Mouse (Mus musculus): ENCODE results near the gene Gm20661. TPM values are rescaled to one million over a fixed set of nuclear protein-coding genes. Genes with fewer than 3 reads are reported as not detected.

Gene Gm20661
- polyA plus RNA-seq (2015; fragmentation: Illumina TruSeq; extraction: RNeasy Lipid Tissue Mini Kit (QIAGEN cat#74804); ENCODE audit: insufficient read depth, low replicate concordance): 0.26 TPM

DNA sequence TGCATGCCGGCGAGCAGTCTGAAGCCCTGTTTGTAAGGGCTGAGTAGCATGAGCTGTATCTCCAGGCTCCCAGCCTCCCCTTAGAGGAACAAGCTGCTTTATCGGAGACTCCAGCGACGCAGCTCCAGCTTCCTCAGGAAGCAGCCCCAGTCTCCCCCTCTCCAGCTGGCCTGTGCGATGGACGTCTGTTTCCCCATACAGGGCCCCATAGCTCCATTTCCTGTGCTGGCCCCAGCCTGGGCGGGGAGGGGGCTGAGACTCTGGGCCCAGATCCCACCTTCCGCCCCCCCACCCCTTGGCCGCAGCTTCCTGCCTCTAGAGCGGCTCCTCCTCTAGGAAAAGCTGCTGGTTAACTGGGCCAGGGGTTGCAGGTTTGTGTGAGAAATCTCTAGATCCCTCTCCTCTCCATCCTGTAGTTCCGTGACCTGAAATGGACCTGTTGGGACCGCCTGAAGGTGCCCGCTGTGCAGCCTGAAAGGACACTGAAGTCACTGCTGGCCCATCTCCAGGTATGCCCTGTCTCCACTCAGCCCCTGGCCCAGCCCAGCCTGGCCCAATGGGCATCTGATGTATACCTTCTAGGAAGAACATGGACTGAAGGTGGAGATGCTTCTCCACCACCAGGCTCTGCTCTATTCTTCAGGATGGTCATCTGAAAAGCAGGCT lies at the start of gene Gm20661:
Gene Gm20661, plus strand, starts transcription at position 378 of the 666 bp plus-strand sequence.

DNA sequence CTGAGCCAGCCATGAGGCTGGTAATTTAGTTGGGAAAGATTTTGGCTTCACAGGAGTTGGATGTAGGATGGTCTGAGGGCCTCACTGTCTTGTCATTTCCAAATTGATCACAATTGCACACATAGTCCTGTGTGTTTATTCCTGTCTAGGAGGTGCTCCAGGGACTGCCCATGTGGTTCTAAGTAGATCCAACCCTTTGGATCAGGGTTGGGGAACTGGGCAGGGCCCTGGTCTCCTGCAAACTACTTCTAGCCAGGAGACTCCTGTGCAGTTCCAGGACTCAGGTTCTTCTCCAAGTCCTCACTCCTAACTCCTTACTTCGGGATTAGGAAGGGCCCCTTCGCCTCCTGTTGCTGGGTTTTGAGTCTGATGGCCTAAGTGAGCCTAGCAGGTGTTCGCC lies 47.5 kb upstream of the Gm20661 start, which contains the start of gene Camkv:
Gene Camkv, plus strand, starts transcription at position 301 of the 400 bp plus-strand sequence.

DNA sequence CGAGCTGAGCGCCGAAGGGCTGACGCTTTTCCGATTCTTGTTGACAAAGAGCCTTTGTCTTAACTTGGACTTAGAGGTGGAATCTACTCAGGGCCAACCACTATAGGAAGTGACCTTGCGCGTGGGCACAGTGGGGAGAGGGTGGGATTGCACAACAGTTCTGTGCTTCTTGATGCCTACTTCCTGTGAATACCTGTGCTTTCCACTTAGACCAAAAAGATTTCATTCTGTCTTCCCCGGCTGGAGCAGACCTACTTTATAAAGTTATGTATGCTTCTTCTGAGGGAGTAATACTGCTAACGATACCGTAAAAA lies 33.0 kb upstream of the Gm20661 start, which contains the start of gene Traip:
Gene Traip, plus strand, starts transcription at position 215 of the 314 bp plus-strand sequence.

DNA sequence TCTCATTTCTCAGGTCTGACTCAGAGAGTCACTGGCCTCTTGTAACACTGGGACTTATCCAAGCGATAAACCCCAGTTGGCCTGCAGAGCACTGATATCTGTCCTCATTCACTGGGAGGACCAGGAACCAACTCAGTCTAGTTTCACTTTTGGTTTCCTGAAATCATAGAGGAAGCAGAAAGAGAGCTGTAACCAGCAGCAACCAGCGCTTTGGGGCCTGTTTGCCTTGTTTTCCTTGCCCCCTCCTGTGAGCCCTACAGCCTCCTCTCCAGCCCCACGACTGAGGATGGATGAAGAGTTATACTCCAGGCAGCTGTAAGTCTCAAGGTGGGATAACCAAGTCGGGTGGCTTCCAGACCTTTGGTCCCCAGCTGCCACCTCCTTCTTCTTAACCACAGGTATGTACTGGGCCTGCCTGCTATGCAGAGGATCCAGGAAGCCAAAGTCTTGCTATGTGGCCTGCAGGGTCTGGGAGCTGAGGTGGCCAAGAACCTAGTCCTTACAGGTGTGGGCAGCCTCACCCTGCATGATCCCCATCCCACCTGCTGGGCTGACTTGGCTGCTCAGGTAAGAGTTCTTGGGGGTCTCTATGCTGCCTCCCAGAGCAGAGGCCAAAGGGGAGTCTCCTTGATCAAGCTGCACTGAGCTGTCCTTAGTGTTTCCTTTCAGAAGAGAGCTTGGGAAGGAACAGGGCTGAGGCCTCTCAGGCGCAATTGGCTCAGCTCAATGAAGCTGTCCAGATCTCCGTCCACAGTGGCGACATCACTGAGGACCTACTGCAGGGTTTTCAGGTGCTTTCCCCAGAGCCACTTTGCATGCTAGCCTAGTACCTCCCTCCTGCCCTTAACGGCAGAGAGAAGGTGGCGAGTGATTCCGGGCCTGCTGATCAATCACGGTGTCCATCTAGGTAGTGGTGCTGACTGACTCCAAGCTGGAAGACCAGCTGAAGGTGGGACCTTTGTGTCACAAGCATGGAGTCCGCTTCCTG lies 7.2 kb upstream of the Gm20661 start, which contains the start of gene Uba7:
Gene Uba7, plus strand, starts transcription at position 107 of the 988 bp plus-strand sequence.

DNA sequence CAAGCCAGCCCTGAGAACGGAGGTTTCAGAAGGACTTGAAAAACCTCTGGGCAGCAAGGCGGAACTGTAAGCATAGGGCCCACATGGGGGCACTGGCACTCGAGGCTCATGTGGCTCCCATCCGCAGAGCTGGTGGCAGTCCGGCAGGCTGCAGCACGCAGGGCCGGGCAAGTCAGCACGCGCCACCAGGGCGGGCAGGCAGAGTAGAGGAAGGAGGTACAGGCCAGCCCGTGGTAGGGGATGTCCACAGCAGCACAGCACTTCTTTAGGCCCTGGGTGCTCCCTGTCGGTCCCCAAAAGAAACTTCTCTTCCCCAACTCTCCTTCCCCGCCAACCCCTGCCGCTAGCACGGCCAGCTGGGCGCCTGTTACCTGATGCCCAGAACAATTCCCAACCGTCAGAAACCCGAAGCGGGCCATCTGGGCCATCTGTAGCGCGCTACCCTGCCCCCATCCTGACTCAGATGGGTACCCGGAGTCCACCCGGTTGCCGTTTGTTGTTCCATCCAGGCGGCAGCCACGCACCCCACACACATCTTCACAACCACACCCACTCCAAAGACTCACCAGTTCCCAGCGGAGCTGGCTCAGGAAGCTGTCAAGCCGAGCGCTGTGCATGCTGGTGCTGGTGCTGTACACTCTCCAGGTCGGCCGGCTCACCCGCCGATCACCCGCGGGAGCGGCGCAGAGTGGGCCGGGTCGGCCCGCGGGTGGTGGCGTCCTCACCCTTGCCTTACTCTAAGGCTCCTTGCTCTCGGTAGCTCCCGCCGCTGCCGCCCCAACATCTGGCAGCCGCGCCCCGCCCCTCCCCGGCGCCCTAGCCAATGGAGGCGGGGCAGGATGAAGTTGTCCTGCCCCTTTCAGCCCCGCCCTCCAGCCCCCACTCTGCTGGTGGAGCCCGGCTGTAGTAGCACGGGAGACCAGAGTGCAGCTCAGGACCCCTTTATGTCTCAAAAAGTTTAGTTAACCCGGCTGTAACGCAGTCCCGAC lies 2.6 kb downstream of the Gm20661 start, which contains the start of gene Inka1:
Gene Inka1, minus strand, starts transcription at position 749 of the 989 bp plus-strand sequence.

DNA sequence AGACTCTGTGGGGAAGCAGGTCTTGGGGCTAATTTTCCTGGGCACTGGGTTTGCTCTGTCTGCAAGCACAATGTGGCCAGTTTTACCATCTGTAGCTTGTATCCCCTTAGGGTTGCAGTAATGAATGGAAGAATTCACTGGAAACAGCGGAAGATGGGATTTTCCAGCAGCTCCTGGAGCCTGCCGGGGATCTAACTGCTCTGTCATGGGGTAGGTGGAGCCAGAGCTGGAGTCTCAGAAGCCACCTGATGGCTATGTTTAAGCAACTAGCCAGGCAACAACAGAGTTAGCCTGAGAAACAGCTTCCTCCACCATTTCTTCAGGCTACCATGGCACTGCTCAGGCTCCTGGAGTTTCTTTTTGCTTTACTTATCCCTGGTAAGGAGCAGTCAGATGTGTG lies 9.3 kb downstream of the Gm20661 start, which contains the start of gene Cdhr4:
Gene Cdhr4, plus strand, starts transcription at position 301 of the 400 bp plus-strand sequence.

DNA sequence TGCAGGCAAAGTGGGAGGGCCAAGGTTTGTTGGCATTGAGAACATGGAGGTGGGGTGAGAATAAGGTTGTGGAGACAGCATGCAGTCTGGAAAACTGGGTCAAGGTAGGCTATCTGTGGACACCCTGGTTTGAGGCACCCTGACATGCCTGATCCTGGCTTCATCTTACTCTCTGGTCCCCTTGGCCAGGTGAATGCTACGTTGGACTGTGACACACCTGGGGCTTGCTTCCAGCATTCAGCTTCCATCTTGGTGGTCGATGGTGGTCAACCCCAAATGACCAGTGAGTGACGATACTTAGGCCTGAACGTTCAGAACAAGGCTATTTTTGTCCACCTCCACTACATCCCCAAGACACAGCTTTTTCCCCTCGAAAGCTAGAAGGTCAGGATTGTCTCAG lies 13.2 kb downstream of the Gm20661 start, which contains the start of gene Gm20662:
Gene Gm20662, plus strand, starts transcription at position 301 of the 400 bp plus-strand sequence.

DNA sequence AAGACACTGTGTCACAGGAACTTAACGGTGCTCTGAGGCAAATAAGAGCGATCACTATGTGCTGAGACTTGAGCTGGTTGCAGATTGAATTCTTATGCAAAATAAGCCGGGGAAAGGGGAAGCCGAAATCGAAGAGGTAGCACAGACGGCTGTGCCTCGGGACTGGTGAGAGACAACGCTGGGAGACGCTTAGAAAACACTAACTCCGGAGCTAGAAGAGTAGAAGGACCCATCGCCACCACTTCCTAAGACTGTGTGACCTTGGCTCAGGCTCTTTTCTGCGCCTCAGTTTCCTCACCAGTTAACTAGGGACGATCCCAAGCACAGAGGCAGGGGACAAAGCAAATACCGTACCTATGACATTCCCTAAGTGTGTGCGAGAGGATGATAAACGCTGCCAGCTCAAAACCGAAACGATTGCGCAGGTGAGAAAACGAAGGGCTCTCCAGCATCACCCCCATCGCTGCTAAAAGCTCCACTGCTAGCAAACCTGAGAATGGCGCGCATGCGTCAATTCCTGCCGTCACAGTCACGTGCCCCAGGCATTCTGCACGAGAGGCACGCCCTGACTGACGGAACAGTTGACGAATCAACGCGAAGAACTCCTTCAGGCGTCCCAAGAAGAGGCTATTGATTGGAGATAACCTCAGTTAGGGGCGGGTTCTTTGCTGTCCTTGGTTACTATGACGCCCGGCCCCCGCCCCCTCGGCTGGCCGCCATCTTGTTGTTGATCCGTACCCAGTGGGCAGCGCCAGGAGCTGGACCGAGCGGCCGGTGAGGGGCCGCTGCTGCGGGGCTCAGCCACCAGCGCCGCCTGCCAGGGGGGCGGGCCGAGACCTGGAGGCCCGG lies 19.3 kb downstream of the Gm20661 start, which contains the start of gene Ip6k1:
Gene Ip6k1, plus strand, starts transcription at position 580 of the 849 bp plus-strand sequence.

Other genes with a start within 250 kb of the Gm20661 start
- gene Rbm5, start 212.1 kb upstream of the Gm20661 start, polyA plus RNA-seq (2015; fragmentation: Illumina TruSeq; extraction: RNeasy Lipid Tissue Mini Kit (QIAGEN cat#74804); ENCODE audit: insufficient read depth, low replicate concordance): 334 TPM
- 155 TPM for gene Rbm6, start 109.8 kb upstream of the Gm20661 start, polyA plus RNA-seq (2015; fragmentation: Illumina TruSeq; extraction: RNeasy Lipid Tissue Mini Kit (QIAGEN cat#74804); ENCODE audit: insufficient read depth, low replicate concordance)
- 3.9 TPM for gene Mon1a, start 94.9 kb upstream of the Gm20661 start, polyA plus RNA-seq (2015; fragmentation: Illumina TruSeq; extraction: RNeasy Lipid Tissue Mini Kit (QIAGEN cat#74804); ENCODE audit: insufficient read depth, low replicate concordance)
- 0.36 TPM for gene Mst1r, start 76.2 kb upstream of the Gm20661 start, polyA plus RNA-seq (2015; fragmentation: Illumina TruSeq; extraction: RNeasy Lipid Tissue Mini Kit (QIAGEN cat#74804); ENCODE audit: insufficient read depth, low replicate concordance)
- gene Actl11, start 54.6 kb upstream of the Gm20661 start, polyA plus RNA-seq (2015; fragmentation: Illumina TruSeq; extraction: RNeasy Lipid Tissue Mini Kit (QIAGEN cat#74804); ENCODE audit: insufficient read depth, low replicate concordance): not detected
- gene Camkv, start 47.4 kb upstream of the Gm20661 start, polyA plus RNA-seq (2015; fragmentation: Illumina TruSeq; extraction: RNeasy Lipid Tissue Mini Kit (QIAGEN cat#74804); ENCODE audit: insufficient read depth, low replicate concordance): not detected
- gene Traip, start 32.9 kb upstream of the Gm20661 start, polyA plus RNA-seq (2015; fragmentation: Illumina TruSeq; extraction: RNeasy Lipid Tissue Mini Kit (QIAGEN cat#74804); ENCODE audit: insufficient read depth, low replicate concordance): 4.5 TPM
- 103 TPM for gene Uba7, start 7.6 kb upstream of the Gm20661 start, polyA plus RNA-seq (2015; fragmentation: Illumina TruSeq; extraction: RNeasy Lipid Tissue Mini Kit (QIAGEN cat#74804); ENCODE audit: insufficient read depth, low replicate concordance)
- gene Inka1, start 2.8 kb downstream of the Gm20661 start, polyA plus RNA-seq (2015; fragmentation: Illumina TruSeq; extraction: RNeasy Lipid Tissue Mini Kit (QIAGEN cat#74804); ENCODE audit: insufficient read depth, low replicate concordance): 3.9 TPM
- 1.5 TPM for gene Cdhr4, start 9.4 kb downstream of the Gm20661 start, polyA plus RNA-seq (2015; fragmentation: Illumina TruSeq; extraction: RNeasy Lipid Tissue Mini Kit (QIAGEN cat#74804); ENCODE audit: insufficient read depth, low replicate concordance)
- 1.9 TPM for gene Gm20662, start 13.3 kb downstream of the Gm20661 start, polyA plus RNA-seq (2015; fragmentation: Illumina TruSeq; extraction: RNeasy Lipid Tissue Mini Kit (QIAGEN cat#74804); ENCODE audit: insufficient read depth, low replicate concordance)
- gene Ip6k1, start 19.4 kb downstream of the Gm20661 start, polyA plus RNA-seq (2015; fragmentation: Illumina TruSeq; extraction: RNeasy Lipid Tissue Mini Kit (QIAGEN cat#74804); ENCODE audit: insufficient read depth, low replicate concordance): 83.7 TPM
- 11.7 TPM for gene Gmppb, start 66.2 kb downstream of the Gm20661 start, polyA plus RNA-seq (2015; fragmentation: Illumina TruSeq; extraction: RNeasy Lipid Tissue Mini Kit (QIAGEN cat#74804); ENCODE audit: insufficient read depth, low replicate concordance)
- gene Amigo3, start 70.1 kb downstream of the Gm20661 start, polyA plus RNA-seq (2015; fragmentation: Illumina TruSeq; extraction: RNeasy Lipid Tissue Mini Kit (QIAGEN cat#74804); ENCODE audit: insufficient read depth, low replicate concordance): 0.69 TPM
- gene Mst1, start 97.4 kb downstream of the Gm20661 start, polyA plus RNA-seq (2015; fragmentation: Illumina TruSeq; extraction: RNeasy Lipid Tissue Mini Kit (QIAGEN cat#74804); ENCODE audit: insufficient read depth, low replicate concordance): 0.37 TPM
- gene Rnf123, start 100.3 kb downstream of the Gm20661 start, polyA plus RNA-seq (2015; fragmentation: Illumina TruSeq; extraction: RNeasy Lipid Tissue Mini Kit (QIAGEN cat#74804); ENCODE audit: insufficient read depth, low replicate concordance): 69.4 TPM
- 85.9 TPM for gene Apeh, start 111.5 kb downstream of the Gm20661 start, polyA plus RNA-seq (2015; fragmentation: Illumina TruSeq; extraction: RNeasy Lipid Tissue Mini Kit (QIAGEN cat#74804); ENCODE audit: insufficient read depth, low replicate concordance)
- 0.25 TPM for gene Bsn, start 207.3 kb downstream of the Gm20661 start, polyA plus RNA-seq (2015; fragmentation: Illumina TruSeq; extraction: RNeasy Lipid Tissue Mini Kit (QIAGEN cat#74804); ENCODE audit: insufficient read depth, low replicate concordance)